Mouse (Mus musculus) liver, adult 2 months (tissue): Measurements from ENCODE around the gene Slc27a2.

Experiments
- CTCF ChIP-seq: fragments of 200-500 bp; IDR thresholded peaks from 2 replicates; pipeline ENCODE4 v1.5.1; 2011; ENCODE audit warnings: low read depth, low read length, control low read depth
- POLR2A ChIP-seq: fragments of 200-500 bp; IDR thresholded peaks from 2 replicates; pipeline ENCODE4 v1.6.1; 2011; ENCODE audit warnings: low read length, control low read depth; ENCODE audit not compliant: insufficient read depth; ENCODE audit errors: extremely low read depth

- no peak for TF ChIP-seq CTCF
- no peak for TF ChIP-seq POLR2A
These were observed 67.1 kb downstream of the Slc27a2 start, which contains the start of gene Hdc for GRCm38 (mm10) chr2:126619249-126619704.
